Mouse (Mus musculus): ENCODE measurements at regions not wholly inside any gene's neighbourhood (a gene's known extent, or its start where the extent isn't known, plus 50 kb on each side); places are given as distances from the start of the nearest gene placed in this dataset.

- in situ Hi-C loops (cut with MboI, MseI), result no loop called here
Observed at GRCm38 (mm10) chr16:42681196-42681595, 194.5 kb upstream of the Zbtb20 start.

GRCm38 (mm10) chr16:42677211-42677610 is 198.5 kb upstream of the Zbtb20 start:
- in situ Hi-C loops (cut with MboI, MseI), result no loop called here

- in situ Hi-C loops (cut with MboI, MseI), result no loop called here
Observed at GRCm38 (mm10) chr16:42676406-42677075, 199.1 kb upstream of the Zbtb20 start.

- in situ Hi-C loops (cut with MboI, MseI), result no loop called here
Observed at GRCm38 (mm10) chr16:42675031-42675430, 200.7 kb upstream of the Zbtb20 start.

- in situ Hi-C loops (cut with MboI, MseI), result loop anchor here (25.0 kb wide), 1 partner anchor 96 kb away; no protein-coding TSS in a partner anchor
Observed at GRCm38 (mm10) chr16:42666601-42667000, 209.1 kb upstream of the Zbtb20 start.

DNA sequence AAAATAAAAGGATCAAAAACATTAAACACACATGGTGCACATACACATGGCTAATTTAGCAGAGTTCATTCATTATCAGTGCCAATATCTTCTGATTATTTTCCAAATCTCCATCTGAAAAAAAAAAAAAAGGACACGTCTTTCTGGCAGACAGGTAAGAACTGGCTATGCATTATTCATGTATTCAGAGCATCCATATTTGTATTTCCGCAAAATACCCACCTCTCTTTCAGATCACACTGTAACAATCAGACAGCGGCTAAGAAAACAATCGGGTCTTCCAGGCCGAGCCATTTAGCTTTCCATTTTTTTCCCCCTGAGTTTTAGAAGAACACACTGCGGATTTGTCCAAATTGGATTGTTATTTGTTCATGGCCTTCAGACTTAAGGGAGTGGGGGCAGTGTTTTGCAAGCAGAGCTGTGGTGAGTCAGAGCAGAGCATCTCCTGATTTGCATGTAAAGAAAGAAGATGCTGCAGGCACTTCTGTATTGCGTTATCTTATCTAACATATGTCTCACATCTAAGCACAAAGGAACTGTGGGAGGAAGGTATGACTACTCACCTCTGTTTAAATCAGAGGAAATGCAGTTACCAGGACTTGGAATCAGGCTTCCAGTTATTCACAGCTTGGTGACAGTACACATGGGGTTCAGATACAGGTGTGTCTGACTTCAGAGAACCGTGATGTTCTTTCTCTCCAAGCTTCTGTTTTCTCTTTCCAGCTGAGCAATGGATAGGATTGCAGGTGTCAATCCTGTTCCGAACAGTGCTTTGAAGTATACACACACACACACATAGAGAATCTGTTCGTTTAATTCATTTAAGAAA is 223.6 kb upstream of the Zbtb20 start:
- in situ Hi-C loops (cut with MboI, MseI), result loop anchor here (25.0 kb wide), 1 partner anchor 110 kb away; no protein-coding TSS in a partner anchor

GRCm38 (mm10) chr16:42649767-42650166 is 225.9 kb upstream of the Zbtb20 start:
- in situ Hi-C loops (cut with MboI, MseI), result loop anchor here (25.0 kb wide), 1 partner anchor 113 kb away; no protein-coding TSS in a partner anchor

DNA sequence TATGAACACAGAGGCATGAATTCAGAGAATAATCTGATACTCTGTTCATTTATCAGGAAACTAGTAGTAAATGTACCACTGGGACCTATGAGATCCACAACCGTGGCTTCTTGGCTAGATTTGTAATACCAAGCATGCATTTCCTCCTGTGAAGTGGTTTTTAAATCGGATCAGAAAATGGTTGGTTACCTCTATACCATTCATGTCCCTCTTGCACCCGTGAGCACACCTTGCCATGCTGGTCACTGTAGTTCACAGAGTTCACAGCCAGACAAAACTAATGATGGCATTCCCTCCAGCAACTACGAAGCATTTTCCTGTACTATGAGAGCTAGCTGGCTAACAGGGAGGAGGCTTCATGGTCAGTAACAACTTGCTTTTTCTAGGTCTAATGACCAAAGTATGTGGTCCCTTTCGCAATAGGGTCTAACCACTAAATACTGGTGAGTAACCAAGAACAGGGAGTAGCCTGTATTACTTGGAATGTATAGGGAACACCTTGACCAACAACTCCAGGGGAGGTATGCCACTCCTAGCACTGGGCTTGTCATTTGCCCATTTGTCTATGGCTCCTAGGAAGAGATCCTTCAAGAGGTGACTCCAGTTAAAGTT is 227.0 kb upstream of the Zbtb20 start:
- in situ Hi-C loops (cut with MboI, MseI), result no loop called here

DNA sequence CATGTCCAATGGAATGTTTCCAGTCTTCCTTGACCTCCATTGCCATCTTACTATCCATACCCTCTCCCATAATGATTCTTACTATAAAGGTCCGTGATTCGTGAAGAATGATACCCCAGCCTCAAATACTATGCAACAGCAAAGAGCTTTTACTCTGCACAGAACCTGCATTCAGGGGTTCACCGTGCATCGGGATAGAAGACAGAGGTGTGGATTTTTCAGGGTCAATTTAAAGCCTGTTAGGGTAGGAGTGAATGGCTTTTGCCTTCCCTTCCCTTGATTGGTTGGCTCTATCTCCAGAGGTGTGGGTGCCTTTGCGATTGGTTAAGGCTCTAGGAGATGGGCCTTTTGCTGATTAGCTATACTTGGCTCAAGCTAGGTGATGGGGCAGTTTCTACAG is 227.9 kb upstream of the Zbtb20 start:
- in situ Hi-C loops (cut with MboI, MseI), result no loop called here

DNA sequence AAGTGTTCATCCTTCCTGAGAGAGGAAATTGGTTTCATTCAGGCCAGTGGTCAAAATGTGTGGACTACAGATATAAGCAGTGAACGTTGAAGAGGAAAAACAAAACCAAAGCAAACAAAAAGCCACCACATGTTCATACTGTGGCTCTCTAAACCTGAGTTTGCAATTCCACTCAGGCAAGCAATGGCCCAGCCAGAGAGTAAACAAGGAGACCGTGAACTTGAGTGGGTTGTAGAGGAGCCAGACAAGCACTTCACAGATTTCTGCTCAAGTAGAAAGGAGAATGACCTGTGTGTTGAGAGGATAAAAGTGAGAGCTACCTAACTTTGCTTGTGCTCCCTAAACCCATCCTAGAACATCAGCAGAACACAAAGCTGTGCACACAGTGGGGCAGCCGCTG is 239.9 kb upstream of the Zbtb20 start:
- in situ Hi-C loops (cut with MboI, MseI), result no loop called here

- in situ Hi-C loops (cut with MboI, MseI), result no loop called here
Observed at GRCm38 (mm10) chr16:42627675-42628074, 248.0 kb upstream of the Zbtb20 start.

GRCm38 (mm10) chr16:42615920-42616319 is 259.8 kb upstream of the Zbtb20 start:
- in situ Hi-C loops (cut with MboI, MseI), result no loop called here

- in situ Hi-C loops (cut with MboI, MseI), result no loop called here
Observed at GRCm38 (mm10) chr16:42612011-42612410, 263.7 kb upstream of the Zbtb20 start.

DNA sequence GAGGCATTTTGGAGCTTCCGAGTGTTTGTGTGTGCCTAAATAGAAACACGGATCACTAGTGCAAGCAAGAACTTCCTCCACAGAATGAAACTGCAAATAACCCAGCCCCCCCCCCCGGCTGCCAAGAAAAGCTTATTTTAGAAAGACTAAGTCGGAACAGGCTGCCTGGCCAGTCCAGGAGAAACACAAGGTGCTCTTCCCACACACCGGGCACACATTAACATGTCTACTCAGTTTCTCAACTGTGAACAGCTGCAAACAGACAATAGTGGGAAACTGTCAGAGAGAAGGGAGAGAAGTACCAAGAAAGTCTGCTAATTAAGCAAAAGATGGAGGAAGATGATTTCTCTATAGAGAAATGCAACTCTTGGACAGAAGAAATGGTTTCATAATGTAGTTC is 267.3 kb upstream of the Zbtb20 start:
- in situ Hi-C loops (cut with MboI, MseI), result no loop called here

GRCm38 (mm10) chr16:42592321-42592720 is 251.9 kb upstream of the Gap43 start:
- in situ Hi-C loops (cut with MboI, MseI), result no loop called here

DNA sequence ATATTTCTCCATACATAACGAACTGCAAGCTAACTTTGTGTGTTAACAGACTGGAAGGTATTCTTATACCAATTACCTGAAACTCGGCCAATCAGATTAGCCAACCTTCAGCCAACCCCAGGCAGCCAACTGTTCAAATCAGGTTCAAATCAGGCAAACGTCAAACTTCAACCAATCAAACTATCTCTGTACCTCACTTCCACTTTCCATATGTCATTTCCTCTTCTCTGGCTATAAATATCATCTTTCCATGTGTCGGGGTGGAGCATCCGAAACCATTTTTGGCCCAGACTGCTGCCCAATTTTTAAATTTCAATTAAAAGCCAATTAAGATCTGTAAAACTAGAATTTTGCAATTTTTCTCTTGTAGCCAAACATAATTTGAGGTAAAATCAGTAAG is 251.1 kb upstream of the Gap43 start:
- in situ Hi-C loops (cut with MboI, MseI), result no loop called here

GRCm38 (mm10) chr16:42586196-42586595 is 245.7 kb upstream of the Gap43 start:
- in situ Hi-C loops (cut with MboI, MseI), result no loop called here

DNA sequence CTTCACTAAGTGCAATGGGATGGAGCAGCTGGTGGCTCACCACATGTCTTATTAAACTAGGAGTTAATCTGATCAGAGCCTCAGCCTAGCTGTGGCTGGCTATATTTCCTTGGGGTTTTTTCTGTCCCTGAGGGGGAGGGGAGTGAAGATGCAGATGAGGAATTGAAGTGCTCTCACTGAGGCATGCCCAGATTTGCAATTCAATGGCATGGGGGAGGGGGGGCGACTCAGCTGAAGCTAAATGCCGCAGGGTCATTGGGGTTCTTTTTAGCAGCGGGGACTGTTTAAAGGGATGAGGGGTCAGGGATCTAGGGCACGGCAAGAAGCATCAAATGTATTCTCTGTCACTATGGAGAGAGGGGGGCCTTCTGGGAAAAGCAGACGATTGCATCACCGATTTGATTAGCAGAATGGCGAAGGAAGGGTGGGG is 235.1 kb upstream of the Gap43 start:
- in situ Hi-C loops (cut with MboI, MseI), result no loop called here

- in situ Hi-C loops (cut with MboI, MseI), result no loop called here
Observed at GRCm38 (mm10) chr16:42574978-42575377, 234.5 kb upstream of the Gap43 start.

DNA sequence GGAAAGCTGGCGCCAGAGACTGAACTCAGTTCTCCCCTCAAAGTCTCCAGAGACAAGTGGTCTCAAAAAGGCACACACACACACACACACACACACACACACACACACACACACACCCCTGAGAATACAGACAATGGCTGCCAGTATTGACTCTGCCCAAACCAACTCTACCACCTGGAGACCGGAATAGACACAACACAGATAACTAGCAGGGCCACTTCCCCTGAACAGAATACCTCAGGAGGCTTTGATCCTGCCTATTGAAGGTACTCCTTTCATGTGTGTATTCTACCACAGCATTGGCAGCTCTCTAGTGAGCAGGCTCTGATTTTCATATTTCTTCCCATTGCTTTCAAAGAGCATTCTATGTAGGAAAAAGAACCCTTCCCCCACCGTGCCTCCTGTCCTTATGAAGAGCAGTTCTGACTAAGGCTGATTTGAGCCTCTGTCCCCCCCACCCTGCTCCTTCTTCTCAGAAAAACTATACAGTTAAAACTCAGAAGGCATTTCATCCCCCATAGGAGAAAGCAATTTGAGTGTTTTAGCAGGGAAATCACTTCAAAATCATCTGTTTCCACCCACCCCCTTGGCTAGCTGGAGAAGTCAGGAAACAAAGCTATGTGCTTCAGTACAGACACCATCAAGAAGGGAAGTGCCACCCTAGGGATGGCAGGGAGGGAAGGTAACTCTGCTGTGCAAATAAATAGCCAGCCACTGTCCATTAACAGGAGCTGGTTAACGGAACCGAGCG is 230.0 kb upstream of the Gap43 start:
- in situ Hi-C loops (cut with MboI, MseI), result no loop called here

GRCm38 (mm10) chr16:42569335-42569734 is 228.9 kb upstream of the Gap43 start:
- in situ Hi-C loops (cut with MboI, MseI), result no loop called here

DNA sequence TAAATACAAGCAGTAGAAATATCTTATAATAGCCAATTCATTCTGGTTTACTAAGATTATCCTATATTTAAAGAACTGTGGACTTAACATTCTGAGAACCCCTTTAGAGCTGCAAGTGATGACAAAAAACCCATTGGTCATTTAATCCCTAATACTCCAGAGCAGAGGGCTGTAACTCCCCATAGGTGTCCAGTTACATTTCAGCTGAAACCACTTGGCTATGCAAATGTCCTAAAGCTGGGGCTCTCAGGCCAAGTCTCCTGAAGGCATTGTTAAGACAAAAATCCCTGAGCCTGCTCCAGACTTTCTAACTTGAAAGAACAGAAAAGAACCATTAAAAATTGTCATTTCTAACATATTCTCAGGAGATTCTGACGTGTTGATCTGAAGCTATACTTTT is 209.1 kb upstream of the Gap43 start:
- in situ Hi-C loops (cut with MboI, MseI), result no loop called here

Data from regulatory T cell (primary cell).